Mouse (Mus musculus): ENCODE data around the gene Mpp6. TPM values are rescaled to one million over a fixed set of nuclear protein-coding genes. Genes with fewer than 3 reads are reported as not detected.

Mpp6 gene
- total and polyA plus RNA-seq, 3 experiments, result 86.9 to 107 (median 104) TPM

DNA sequence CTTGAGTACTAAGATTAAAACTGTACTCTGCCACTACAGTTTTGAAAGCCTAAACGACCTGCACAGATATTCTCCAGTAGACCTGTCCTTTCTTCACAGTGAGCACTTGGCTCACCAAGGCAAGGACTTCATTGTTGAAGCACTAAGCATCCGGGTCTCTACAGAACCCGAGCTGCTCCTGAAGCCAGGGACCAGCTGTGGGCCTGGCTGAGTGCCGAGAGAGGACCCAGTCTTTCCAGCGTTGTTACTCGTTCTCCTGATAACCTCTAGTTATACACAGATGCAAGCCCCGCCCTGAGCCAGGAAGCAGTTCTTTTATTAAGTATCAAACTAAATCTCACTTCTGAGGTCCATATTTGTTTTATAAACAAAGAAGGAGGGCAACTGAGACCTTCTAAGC, 19.8 kb upstream of the Mpp6 start:
- Histone ChIP-seq H3K27me3 (replicated peaks) (no peaks in the 10 kb centered on the region), H3K4me1 (ENCODE audit: control insufficient read depth in 1 of 2, insufficient read depth in 2 of 2) (no peaks in the 10 kb centered on the region), H3K36me3 (replicated peaks in 1 of 2; ENCODE audit: control insufficient read depth in 1 of 2, insufficient read depth in 1 of 2, low read length in 1 of 2) (no peaks in the 10 kb centered on the region), H3K4me3 (replicated peaks in 1 of 3; ENCODE audit: low read depth in 2 of 3, low read length in 2 of 3, poor library complexity in 1 of 3) (no peak overlapping the region), H3K27ac (ENCODE audit: insufficient read depth, low read depth) (no peak overlapping the region), H3K4me2 (ENCODE audit: insufficient read depth, low read depth, poor library complexity, severe bottlenecking) (no peak overlapping the region), H3K9me3 (replicated peaks; ENCODE audit: low read length) (no peaks in the 10 kb centered on the region), H3K9ac (ENCODE audit: insufficient read depth, low read depth) (no peak overlapping the region), H3K79me2 (replicated peaks; ENCODE audit: control insufficient read depth, extremely low read depth, insufficient read depth, poor library complexity, severe bottlenecking) (no peaks in the 10 kb centered on the region)
- dilution Hi-C loops (cut with MboI; ENCODE audit: extremely low pct_ligation_motif_present, extremely low pct_unique_long_range_greater_than_20kb, low sequenced_read_pairs), result no loop called here
- no peak for DNase-seq (ENCODE audit: extremely low read depth)
- in situ Hi-C loops (cut with MboI; ENCODE audit: low pct_ligation_motif_present, low pct_unique_long_range_greater_than_20kb, low sequenced_read_pairs), result no loop called here
- no peak for TF ChIP-seq MEF2A (IDR thresholded peaks at IDR 0.05; ENCODE audit: borderline replicate concordance, low read depth, low read length)
- no peak for TF ChIP-seq UBTF (IDR thresholded peaks at IDR 0.05; ENCODE audit: low read depth, low read length)
- no peak for TF ChIP-seq CHD2 (IDR thresholded peaks at IDR 0.05; ENCODE audit: low read length)
- no peak for TF ChIP-seq MYC (IDR thresholded peaks at IDR 0.05; ENCODE audit: low read depth, low read length)
- TF ChIP-seq ELF1 (IDR thresholded peaks at IDR 0.05; ENCODE audit: low read depth, low read length), result no peak
- TF ChIP-seq MXI1 (IDR thresholded peaks at IDR 0.05; ENCODE audit: low read depth, low read length), result no peak
- no peak for TF ChIP-seq JUND (conservative IDR thresholded peaks at IDR 0.05; ENCODE audit: low read depth, low read length)
- no peak for TF ChIP-seq BHLHE40 (IDR thresholded peaks at IDR 0.05; ENCODE audit: low read depth, low read length)
- no peak for TF ChIP-seq POLR2AphosphoS2 (IDR thresholded peaks at IDR 0.05; ENCODE audit: low read depth, low read length)
- no peak for TF ChIP-seq HCFC1 (IDR thresholded peaks at IDR 0.05; ENCODE audit: low read depth, low read length)
- TF ChIP-seq TCF12 (IDR thresholded peaks at IDR 0.05; ENCODE audit: low read depth, low read length), result no peak
- TF ChIP-seq KAT2A (IDR thresholded peaks at IDR 0.05; ENCODE audit: insufficient replicate concordance, low read length), result no peak
- TF ChIP-seq ZNF384 (IDR thresholded peaks at IDR 0.05; ENCODE audit: low read depth, low read length), result no peak
- TF ChIP-seq USF2 (conservative IDR thresholded peaks at IDR 0.05; ENCODE audit: low read depth, low read length), result no peak
- no peak for TF ChIP-seq ZMIZ1 (IDR thresholded peaks at IDR 0.05; ENCODE audit: low read depth, low read length)
- TF ChIP-seq EP300 (IDR thresholded peaks at IDR 0.05; ENCODE audit: low read length), result no peak
- no peak for TF ChIP-seq PAX5 (IDR thresholded peaks at IDR 0.05; ENCODE audit: low read length)

DNA sequence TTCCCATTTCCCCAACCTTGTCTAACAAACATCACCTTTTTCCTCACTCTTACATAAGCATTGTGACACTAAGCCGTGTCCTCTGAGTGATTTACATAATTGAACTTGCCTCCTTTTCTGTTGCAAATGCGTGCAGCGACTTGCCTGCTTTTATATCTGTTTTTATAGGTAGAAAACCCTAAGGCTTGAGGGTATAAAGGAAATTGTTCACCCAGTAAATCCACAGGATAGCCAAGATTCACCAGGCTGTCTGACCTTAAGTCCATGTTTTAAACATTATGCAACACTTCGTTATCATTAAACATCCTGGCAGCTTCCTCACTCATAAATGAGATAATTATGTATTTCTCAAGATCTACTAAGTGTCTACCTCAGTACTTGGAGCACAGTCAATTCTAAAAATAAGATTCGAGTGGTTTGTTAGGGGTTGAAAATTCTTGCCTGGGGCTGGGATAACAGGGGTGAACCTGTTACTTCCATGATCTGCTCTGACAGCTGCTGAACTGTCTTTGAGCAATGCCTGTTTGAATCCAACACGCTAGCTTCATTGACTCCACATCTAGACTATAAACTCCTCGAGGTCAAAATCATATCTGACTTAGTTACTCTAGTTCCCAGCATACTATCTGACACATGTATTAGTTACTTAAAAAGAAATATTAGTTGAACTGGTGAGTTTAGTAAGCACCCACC, 18.4 kb upstream of the Mpp6 start:
- Histone ChIP-seq H3K27ac (ENCODE audit: insufficient read depth, low read depth) (no peak overlapping the region), H3K36me3 (replicated peaks in 1 of 2; ENCODE audit: control insufficient read depth in 1 of 2, insufficient read depth in 1 of 2, low read length in 1 of 2) (no peaks in the 10 kb centered on the region), H3K79me2 (replicated peaks; ENCODE audit: control insufficient read depth, extremely low read depth, insufficient read depth, poor library complexity, severe bottlenecking) (no peaks in the 10 kb centered on the region), H3K4me3 (replicated peaks in 1 of 3; ENCODE audit: low read depth in 2 of 3, low read length in 2 of 3, poor library complexity in 1 of 3) (no peak overlapping the region), H3K4me2 (ENCODE audit: insufficient read depth, low read depth, poor library complexity, severe bottlenecking) (no peak overlapping the region), H3K4me1 (ENCODE audit: control insufficient read depth in 1 of 2, insufficient read depth in 2 of 2) (no peaks in the 10 kb centered on the region), H3K9me3 (replicated peaks; ENCODE audit: low read length) (no peaks in the 10 kb centered on the region), H3K27me3 (replicated peaks) (no peaks in the 10 kb centered on the region), H3K9ac (ENCODE audit: insufficient read depth, low read depth) (no peak overlapping the region)
- no peak for DNase-seq (ENCODE audit: extremely low read depth)
- in situ Hi-C loops (cut with MboI; ENCODE audit: low pct_ligation_motif_present, low pct_unique_long_range_greater_than_20kb, low sequenced_read_pairs) (no loop called here), dilution Hi-C loops (cut with MboI; ENCODE audit: extremely low pct_ligation_motif_present, extremely low pct_unique_long_range_greater_than_20kb, low sequenced_read_pairs) (no loop called here)
- TF ChIP-seq USF1 (IDR thresholded peaks at IDR 0.05; ENCODE audit: low read depth, low read length) (no peak), HCFC1 (IDR thresholded peaks at IDR 0.05; ENCODE audit: low read depth, low read length) (no peak), EP300 (IDR thresholded peaks at IDR 0.05; ENCODE audit: low read length) (no peak), ETS1 (conservative IDR thresholded peaks at IDR 0.05; ENCODE audit: low read depth, low read length) (no peak), MAZ (IDR thresholded peaks at IDR 0.05; ENCODE audit: low read depth, low read length) (no peak), CHD1 (IDR thresholded peaks at IDR 0.05; ENCODE audit: low read depth, low read length) (no peak), CTCF (conservative IDR thresholded peaks at IDR 0.05 in 1 of 2, IDR thresholded peaks at IDR 0.05 in 1 of 2; ENCODE audit: low read depth in 2 of 2, low read length in 2 of 2) (no peak), MYC (IDR thresholded peaks at IDR 0.05; ENCODE audit: low read depth, low read length) (no peak), TCF12 (IDR thresholded peaks at IDR 0.05; ENCODE audit: low read depth, low read length) (no peak), JUND (conservative IDR thresholded peaks at IDR 0.05; ENCODE audit: low read depth, low read length) (no peak), MAX (IDR thresholded peaks at IDR 0.05; ENCODE audit: low read length) (no peak), KAT2A (IDR thresholded peaks at IDR 0.05; ENCODE audit: insufficient replicate concordance, low read length) (no peak)

All from CH12.LX (cell line).